Mouse (Mus musculus) ES-E14 (cell line): Measurements from ENCODE around the gene Tex50. TPM values are rescaled to one million over a fixed set of nuclear protein-coding genes. Genes with fewer than 3 reads are reported as not detected.
A peak's percentile ranks its signal among the peaks of the same experiment; 100 is the strongest.
"Not testable (repeated sequence)": the region's sequence is repeated elsewhere in the genome, so short reads cannot be mapped to it uniquely, and the experiment has no call there.

Experiments used
- DNase-seq: peaks from one replicate; pipeline ENCODE4 v3.0.0-alpha.2; 2013; ENCODE audit warnings: low read depth, low spot score
- H3K27ac ChIP-seq: 2 replicates; pipeline ENCODE4 v1.5.1; 2012; ENCODE audit warnings: low read depth, mild to moderate bottlenecking, low read length, moderate library complexity, mixed read lengths; ENCODE audit not compliant: poor library complexity, insufficient read depth, severe bottlenecking
- H3K36me3 ChIP-seq: 2 replicates; pipeline ENCODE4 v1.6.1; 2012; ENCODE audit warnings: mild to moderate bottlenecking, low read length, moderate library complexity, mixed read lengths; ENCODE audit not compliant: control insufficient read depth, poor library complexity, insufficient read depth, severe bottlenecking
- H3K4me1 ChIP-seq, 2 experiments: fragments of 150-350 bp in 1 of 2; sonication (generic) in 1 of 2; 2 replicates each; pipeline ENCODE4 v1.6.1; 2012; ENCODE audit warnings: low read length in 2 of 2, mild to moderate bottlenecking in 1 of 2, mixed read lengths in 1 of 2; ENCODE audit not compliant: control insufficient read depth in 2 of 2, insufficient read depth in 2 of 2, poor library complexity in 1 of 2
- H3K4me3 ChIP-seq, 2 experiments: fragments of 150-350 bp in 1 of 2; sonication (generic) in 1 of 2; 2 replicates each; pipeline ENCODE4 v1.5.1; 2012; ENCODE audit warnings: low read length in 2 of 2, low read depth in 1 of 2, mild to moderate bottlenecking in 1 of 2, mixed read lengths in 1 of 2; ENCODE audit not compliant: insufficient read depth in 1 of 2, poor library complexity in 1 of 2, severe bottlenecking in 1 of 2
- H3K9ac ChIP-seq: 2 replicates; pipeline ENCODE4 v1.6.1; 2012; ENCODE audit warnings: low read depth, mild to moderate bottlenecking, low read length, mixed read lengths; ENCODE audit not compliant: poor library complexity, insufficient read depth, severe bottlenecking
- H3K9me3 ChIP-seq: fragments of 150-350 bp; sonication (generic); 2 replicates; pipeline ENCODE4 v1.6.1; 2012; ENCODE audit warnings: low read depth, mild to moderate bottlenecking, low read length; ENCODE audit not compliant: control insufficient read depth, insufficient read depth
- CHD2 ChIP-seq: IDR thresholded peaks from 2 replicates; pipeline ENCODE4 v1.6.1; 2014; ENCODE audit warnings: mild to moderate bottlenecking, low read depth, low read length, inconsistent platforms
- HCFC1 ChIP-seq: IDR thresholded peaks from 2 replicates; pipeline ENCODE4 v1.6.1; 2012; ENCODE audit warnings: low read length, inconsistent platforms, borderline replicate concordance; ENCODE audit not compliant: insufficient read depth
- MAFK ChIP-seq: IDR thresholded peaks from 2 replicates; pipeline ENCODE4 v1.6.1; 2014; ENCODE audit warnings: mild to moderate bottlenecking, low read depth, low read length, inconsistent platforms; ENCODE audit not compliant: insufficient read depth
- ZC3H11A ChIP-seq: IDR thresholded peaks from 2 replicates; pipeline ENCODE4 v1.6.1; 2012; ENCODE audit warnings: low read depth, mild to moderate bottlenecking, inconsistent platforms, low read length, borderline replicate concordance
- ZNF384 ChIP-seq: IDR thresholded peaks from 2 replicates; pipeline ENCODE4 v1.6.1; 2012; ENCODE audit warnings: low read depth, low read length, inconsistent platforms
- in situ Hi-C, 2 experiments: fragments of 600-800 bp; cut with MboI; formaldehyde crosslinking; loops; one replicate each; pipeline ENCODE4 v1.15.1; 2025; ENCODE audit warnings: low sequenced_read_pairs in 2 of 2, inconsistent platforms in 1 of 2; ENCODE audit not compliant: unreplicated experiment in 2 of 2
- total RNA-seq: library from RNA; depleted of rRNA; stranded (reverse); fragments of 300-350 nt; gene quantifications from 2 replicates; pipeline ENCODE4 v1.2.3, GENCODE M21; 2012; rRNA removed

Gene Tex50
- total RNA-seq, result not detected in 2 replicates

GRCm38 (mm10) chr1:161159214-161159613 lies at the start of gene Tex50:
Tex50 (minus strand) TSS chr1:161159314.
- in situ Hi-C loops, result no loop called here
- TF ChIP-seq ZNF384, result no peak
- no peak within 1 kb of the TSS for H3K4me3 ChIP-seq
- H3K4me1 ChIP-seq, result peaks cover 4 to 11% of the 10 kb centered on the region in 2 experiments
- no peaks in the 10 kb centered on the region for H3K9me3 ChIP-seq
- peak within 1 kb of the TSS; percentile 40; the same call in 1 of the 2 replicates for H3K27ac ChIP-seq
- DNase-seq, result no peak
- no peaks in the 10 kb centered on the region for H3K36me3 ChIP-seq
- H3K9ac ChIP-seq, result no peak within 1 kb of the TSS

GRCm38 (mm10) chr1:161199856-161200255 lies 40.7 kb upstream of the Tex50 start:
- no peak overlapping the region for H3K4me3 ChIP-seq
- H3K36me3 ChIP-seq, result no peaks in the 10 kb centered on the region
- TF ChIP-seq ZNF384 (no peak), MAFK (no peak), CHD2 (no peak), ZC3H11A (no peak), HCFC1 (no peak)
- no peak overlapping the region for H3K27ac ChIP-seq
- no peak for DNase-seq
- no peak overlapping the region for H3K9ac ChIP-seq
- in situ Hi-C loops, result no loop called here
- no peaks in the 10 kb centered on the region for H3K4me1 ChIP-seq
- H3K9me3 ChIP-seq, result no peaks in the 10 kb centered on the region

- H3K4me1 ChIP-seq, in situ Hi-C loops, H3K9ac ChIP-seq, H3K27ac ChIP-seq, H3K9me3 ChIP-seq, H3K36me3 ChIP-seq, DNase-seq: not testable (repeated sequence)
- peak overlapping the region in 1 of 2 experiments; percentile 75; a peak in 2 of 4 replicates for H3K4me3 ChIP-seq
These were observed 37.2 kb upstream of the Tex50 start for GRCm38 (mm10) chr1:161196364-161196763.

GRCm38 (mm10) chr1:161195541-161196351 lies 36.6 kb upstream of the Tex50 start:
- H3K4me1 ChIP-seq, result no peaks in the 10 kb centered on the region
- peak; percentile 86 for DNase-seq
- in situ Hi-C loops, result no loop called here
- H3K9me3 ChIP-seq, result no peaks in the 10 kb centered on the region
- peak overlapping the region; percentile 58 to 75 for H3K4me3 ChIP-seq
- no peak overlapping the region for H3K9ac ChIP-seq
- TF ChIP-seq ZNF384, result no peak
- peak; percentile 41; the same call in 1 of the 2 replicates for TF ChIP-seq ZC3H11A
- H3K27ac ChIP-seq, result no peak overlapping the region
- H3K36me3 ChIP-seq, result no peaks in the 10 kb centered on the region

GRCm38 (mm10) chr1:161190253-161190910 lies 31.3 kb upstream of the Tex50 start:
- no peaks in the 10 kb centered on the region for H3K4me1 ChIP-seq
- no peak for DNase-seq
- TF ChIP-seq MAFK, result no peak
- no peak for TF ChIP-seq HCFC1
- TF ChIP-seq ZC3H11A, result no peak
- TF ChIP-seq ZNF384, result no peak
- TF ChIP-seq CHD2, result no peak
- H3K9me3 ChIP-seq, result no peaks in the 10 kb centered on the region
- in situ Hi-C loops, result no loop called here
- H3K4me3 ChIP-seq, result no peak overlapping the region
- H3K9ac ChIP-seq, result no peak overlapping the region
- H3K36me3 ChIP-seq, result no peaks in the 10 kb centered on the region
- no peak overlapping the region for H3K27ac ChIP-seq
